ENCODE assay signal across 8 mouse cellular contexts in the genomic region with DNA sequence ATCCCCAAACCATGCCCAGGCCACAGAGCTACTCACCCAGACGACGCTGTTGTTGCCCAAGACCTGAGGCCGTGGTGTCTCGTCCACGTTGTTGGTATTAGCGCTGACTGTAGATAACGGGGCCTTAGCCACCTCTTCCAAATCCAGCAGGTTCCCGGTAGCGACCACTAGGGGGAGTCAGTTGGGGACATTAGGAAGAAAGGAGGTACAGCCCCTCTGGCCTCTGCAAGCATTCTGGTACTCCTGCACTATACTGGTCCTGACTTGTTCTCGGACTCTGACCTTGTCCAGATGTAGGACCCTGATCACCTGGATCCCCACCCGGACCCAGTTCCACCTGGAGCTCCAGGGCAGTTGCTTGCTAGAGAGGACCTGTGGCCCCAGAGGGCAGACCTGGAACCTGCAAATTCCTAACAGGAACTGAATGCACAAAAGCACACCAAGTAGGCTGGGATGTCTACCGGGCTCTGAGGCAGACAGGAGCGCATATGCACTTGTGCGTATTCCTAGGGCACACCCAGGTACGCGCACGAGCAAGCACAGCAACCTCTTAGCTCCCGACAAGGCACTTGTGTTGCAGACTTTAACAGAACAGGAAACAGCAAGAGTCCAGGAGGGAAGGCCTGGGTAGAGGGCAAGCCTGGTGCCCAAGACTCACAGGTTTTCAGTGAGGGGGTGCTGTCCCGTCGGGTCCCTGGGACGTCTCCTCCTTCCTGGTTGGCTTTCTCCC. TPM values are rescaled to one million over a fixed set of nuclear protein-coding genes. Genes with fewer than 3 reads are reported as not detected.
DNase-seq lines count a peak whose midpoint lies in the region; ATAC-seq and TF ChIP-seq lines count a peak whose summit lies in the region.

No protein-coding gene starts in this region.

- DNase-seq in hindbrain, postnatal 0 days (ENCODE audit: low spot score) = no peak
- peak; percentile 79 for DNase-seq in ES-E14 (ENCODE audit: low read depth, low spot score)
- DNase-seq in ovary, postnatal 14 days (ENCODE audit: low spot score) = no peak
- DNase-seq in right cerebral cortex, adult 18-20 months = no peak
- DNase-seq in heart, postnatal 25 days (ENCODE audit: low spot score) = no peak

- H3K36me3 ChIP-seq in hindbrain, postnatal 0 days (ENCODE audit: insufficient read depth, low read length) = no peaks in the 10 kb centered on the region
- H3K36me3 ChIP-seq in hindbrain, embryonic 16.5 days (ENCODE audit: control insufficient read depth, insufficient read depth, low read length) = no peaks in the 10 kb centered on the region
- H3K36me3 ChIP-seq in ES-E14 (ENCODE audit: control insufficient read depth, insufficient read depth, low read length, poor library complexity, severe bottlenecking) = peaks cover 24% of the 10 kb centered on the region; the same call in 1 of the 2 replicates
- peaks cover 57% of the 10 kb centered on the region for H3K36me3 ChIP-seq in embryonic facial prominence, embryonic 15.5 days

- in situ Hi-C loops in ES-E14 (cut with MboI; ENCODE audit: low sequenced_read_pairs in 2 of 2, unreplicated experiment in 2 of 2) = no loop called here

- H3K4me3 ChIP-seq in hindbrain, postnatal 0 days (ENCODE audit: low read length) = no peak overlapping the region
- no peak overlapping the region for H3K4me3 ChIP-seq in hindbrain, embryonic 16.5 days (ENCODE audit: low read length)
- H3K4me3 ChIP-seq in ES-E14 (ENCODE audit: insufficient read depth in 1 of 2, low read depth in 1 of 2, low read length in 2 of 2, poor library complexity in 1 of 2, severe bottlenecking in 1 of 2) = peak overlapping the region in 1 of 2 experiments; percentile 35; a peak in 1 of 4 replicates
- no peak overlapping the region for H3K4me3 ChIP-seq in embryonic facial prominence, embryonic 15.5 days (replicated peaks)

- no peak overlapping the region for H3K9ac ChIP-seq in hindbrain, postnatal 0 days (replicated peaks; ENCODE audit: low read length)
- no peak overlapping the region for H3K9ac ChIP-seq in hindbrain, embryonic 16.5 days (ENCODE audit: low read depth, low read length)
- peak overlapping the region; percentile 18; the same call in 1 of the 2 replicates for H3K9ac ChIP-seq in ES-E14 (ENCODE audit: insufficient read depth, low read depth, low read length, poor library complexity, severe bottlenecking)
- no peak overlapping the region for H3K9ac ChIP-seq in embryonic facial prominence, embryonic 15.5 days

- WGBS in hindbrain, postnatal 0 days = 68% methylated on average over 21 of the region's 21 CpGs
- 72% methylated on average over 21 of the region's 21 CpGs for whole genome bisulfite sequencing in hindbrain, embryonic 16.5 days
- WGBS in embryonic facial prominence, embryonic 15.5 days = 58% methylated on average over 21 of the region's 21 CpGs

- TF ChIP-seq CTCF in hindbrain, postnatal 0 days (IDR thresholded peaks at IDR 0.05; ENCODE audit: low read depth) = peak; percentile 35; the same call in 1 of the 2 replicates

- H3K27me3 ChIP-seq in hindbrain, postnatal 0 days (ENCODE audit: insufficient read depth, low read length) = 0 out of 2 replicates have a peak, but pooled peaks cover 3% of the 10 kb centered on the region
- H3K27me3 ChIP-seq in hindbrain, embryonic 16.5 days (replicated peaks; ENCODE audit: control insufficient read depth, insufficient read depth, low read length) = no peaks in the 10 kb centered on the region; the same call in 1 of the 2 replicates
- H3K27me3 ChIP-seq in embryonic facial prominence, embryonic 15.5 days = peaks cover 4% of the 10 kb centered on the region; the same call in 1 of the 2 replicates

- no peaks in the 10 kb centered on the region for H3K4me1 ChIP-seq in hindbrain, postnatal 0 days (ENCODE audit: insufficient read depth, low read length)
- H3K4me1 ChIP-seq in hindbrain, embryonic 16.5 days (ENCODE audit: control insufficient read depth, insufficient read depth, low read depth, low read length) = peaks cover 2% of the 10 kb centered on the region
- H3K4me1 ChIP-seq in ES-E14 (ENCODE audit: control insufficient read depth in 2 of 2, insufficient read depth in 2 of 2, low read length in 2 of 2, poor library complexity in 1 of 2) = peaks cover 0 to 16% of the 10 kb centered on the region in 2 experiments; a peak in 1 of 4 replicates
- H3K4me1 ChIP-seq in embryonic facial prominence, embryonic 15.5 days = peaks cover 58% of the 10 kb centered on the region

- H3K9me3 ChIP-seq in hindbrain, postnatal 0 days (ENCODE audit: low read length) = no peaks in the 10 kb centered on the region
- H3K9me3 ChIP-seq in hindbrain, embryonic 16.5 days (ENCODE audit: control insufficient read depth, low read length) = no peaks in the 10 kb centered on the region
- no peaks in the 10 kb centered on the region for H3K9me3 ChIP-seq in ES-E14 (ENCODE audit: control insufficient read depth, insufficient read depth, low read depth, low read length)
- no peaks in the 10 kb centered on the region for H3K9me3 ChIP-seq in embryonic facial prominence, embryonic 15.5 days (replicated peaks)

- intact Hi-C loops in heart, postnatal 25 days (cut with DNase I) = loop anchor here (5.0 kb wide), 1 partner anchor 43 kb away; no protein-coding TSS in a partner anchor

- H3K27ac ChIP-seq in hindbrain, postnatal 0 days = no peak overlapping the region
- H3K27ac ChIP-seq in hindbrain, embryonic 16.5 days (ENCODE audit: low read depth, low read length) = no peak overlapping the region
- H3K27ac ChIP-seq in ES-E14 (ENCODE audit: insufficient read depth, low read depth, low read length, poor library complexity, severe bottlenecking) = 0 out of 2 replicates have a peak overlapping the region, but pooled peaks have one; percentile 13
- peak overlapping the region; percentile 58 for H3K27ac ChIP-seq in embryonic facial prominence, embryonic 15.5 days (replicated peaks)

- no peak overlapping the region for H3K4me2 ChIP-seq in hindbrain, postnatal 0 days (ENCODE audit: low read depth, low read length)
- no peak overlapping the region for H3K4me2 ChIP-seq in hindbrain, embryonic 16.5 days (ENCODE audit: low read length)
- H3K4me2 ChIP-seq in embryonic facial prominence, embryonic 15.5 days (replicated peaks) = no peak overlapping the region

- no peak for ATAC-seq in hindbrain, postnatal 0 days
- no peak for ATAC-seq in hindbrain, embryonic 16.5 days
- ATAC-seq in embryonic facial prominence, embryonic 15.5 days (ENCODE audit: insufficient number of reproducible peaks, low FRiP score, low TSS enrichment, low read depth) = no peak
- ATAC-seq in neutrophil, adult 5-6 weeks (ENCODE audit: extremely low read depth, insufficient number of reproducible peaks, low FRiP score, poor library complexity, severe bottlenecking) = peak; percentile 18; the same call in 1 of the 2 replicates

TF ChIP-seq in ES-E14, 5 proteins besides CTCF, POLR2A, EP300 and RAD21:
- TF ChIP-seq ZNF384 (IDR thresholded peaks at IDR 0.05; ENCODE audit: low read depth, low read length) (no peak), CHD2 (IDR thresholded peaks at IDR 0.05; ENCODE audit: low read depth, low read length) (no peak), MAFK (IDR thresholded peaks at IDR 0.05; ENCODE audit: insufficient read depth, low read depth, low read length) (no peak), HCFC1 (IDR thresholded peaks at IDR 0.05; ENCODE audit: borderline replicate concordance, insufficient read depth, low read length) (no peak), ZC3H11A (IDR thresholded peaks at IDR 0.05; ENCODE audit: borderline replicate concordance, low read depth, low read length) (no peak)

RNA-seq across cellular contexts. Expression of gene Ldlrap1, which starts 18.4 kb away (rescaled TPM):
- total RNA-seq in hindbrain, postnatal 0 days (2014; rRNA removed) = 2.6 and 3.1 TPM in 2 replicates
- 2.7 and 2.9 TPM in 2 replicates for polyA plus RNA-seq in hindbrain, postnatal 0 days (2015; fragmentation: Nextera tagmentation; extraction: Ambion mirVana)
- polyA plus RNA-seq in hindbrain, embryonic 16.5 days (2015; fragmentation: Nextera tagmentation; extraction: Ambion mirVana) = 3.0 and 3.9 TPM in 2 replicates
- 15.0 and 16.6 TPM in 2 replicates for total RNA-seq in ES-E14 (2012; rRNA removed)
- 36.7 and 37.6 TPM in 2 replicates for polyA plus RNA-seq in embryonic facial prominence, embryonic 15.5 days (2015; fragmentation: Nextera tagmentation; extraction: Ambion mirVana)
- 25.7 and 27.0 TPM in 2 replicates for total RNA-seq in neutrophil, adult 5-6 weeks (2017)
- 10 to 100 TPM; 14.1 to 15.5 TPM for total RNA-seq in heart, postnatal 25 days (2021)

RNA-seq across cellular contexts. Expression of gene Man1c1, which starts 45.4 kb away (rescaled TPM):
- total RNA-seq in hindbrain, postnatal 0 days (2014; rRNA removed) = 36.1 and 40.5 TPM in 2 replicates
- polyA plus RNA-seq in hindbrain, postnatal 0 days (2015; fragmentation: Nextera tagmentation; extraction: Ambion mirVana) = 5.8 and 7.1 TPM in 2 replicates
- polyA plus RNA-seq in hindbrain, embryonic 16.5 days (2015; fragmentation: Nextera tagmentation; extraction: Ambion mirVana) = 3.7 and 5.1 TPM in 2 replicates
- total RNA-seq in ES-E14 (2012; rRNA removed) = 5.9 and 6.1 TPM in 2 replicates
- 5.0 and 5.6 TPM in 2 replicates for polyA plus RNA-seq in embryonic facial prominence, embryonic 15.5 days (2015; fragmentation: Nextera tagmentation; extraction: Ambion mirVana)
- total RNA-seq in neutrophil, adult 5-6 weeks (2017) = 2.0 and 2.2 TPM in 2 replicates
- 10 to 100 TPM; 21.0 to 25.0 TPM for total RNA-seq in heart, postnatal 25 days (2021)

Comparison
In these comparisons a context has a peak if more than half of its experiments do, and no peak if none do; other contexts are left out.
1. H3K27ac ChIP-seq: peak in ES-E14 (single experiment) and embryonic facial prominence, embryonic 15.5 days (single experiment); none in hindbrain, postnatal 0 days (single experiment) and hindbrain, embryonic 16.5 days (single experiment).